Mouse (Mus musculus) lung, embryonic 14.5 days (tissue): ENCODE measurements around the gene Acad12. TPM values are rescaled to one million over a fixed set of nuclear protein-coding genes. Genes with fewer than 3 reads are reported as not detected.

Experiments
- ATAC-seq: fragments of 200-750 bp; cut with Nextera tagmentation; 2 replicates; pipeline ENCODE4 v1.8.0; 2017; ENCODE audit warnings: mild to moderate bottlenecking, moderate TSS enrichment, moderate library complexity; ENCODE audit not compliant: insufficient read depth
- DNase-seq: peaks from one replicate; pipeline ENCODE4 v3.0.0-alpha.2; 2015
- H3K27ac ChIP-seq: fragments of 300-500 bp; sonication (generic); 2 replicates; pipeline ENCODE4 v1.5.1; 2014; ENCODE audit warnings: low read depth, mild to moderate bottlenecking, moderate library complexity
- H3K27me3 ChIP-seq: fragments of 300-500 bp; sonication (generic); 2 replicates; pipeline ENCODE4 v1.6.1; 2014; ENCODE audit warnings: low read length, control low read depth; ENCODE audit not compliant: insufficient read depth
- H3K36me3 ChIP-seq: fragments of 300-500 bp; sonication (generic); 2 replicates; pipeline ENCODE4 v1.6.1; 2014; ENCODE audit warnings: control low read depth; ENCODE audit not compliant: insufficient read depth
- H3K4me1 ChIP-seq: fragments of 300-500 bp; sonication (generic); 2 replicates; pipeline ENCODE4 v1.6.1; 2014; ENCODE audit warnings: antibody characterized with exemption, control low read depth; ENCODE audit not compliant: insufficient read depth
- H3K4me2 ChIP-seq: fragments of 300-500 bp; sonication (generic); 2 replicates; pipeline ENCODE4 v1.6.1; 2014; ENCODE audit warnings: mild to moderate bottlenecking
- H3K4me3 ChIP-seq: fragments of 300-500 bp; sonication (generic); 2 replicates; pipeline ENCODE4 v1.5.1; 2014; ENCODE audit warnings: low read depth, low read length
- H3K9ac ChIP-seq: fragments of 300-500 bp; sonication (generic); 2 replicates; pipeline ENCODE4 v1.6.1; 2014
- H3K9me3 ChIP-seq: fragments of 300-500 bp; sonication (generic); 2 replicates; pipeline ENCODE4 v1.6.1; 2016; ENCODE audit warnings: low read depth, low read length, control low read depth
- CTCF ChIP-seq: IDR thresholded peaks from 2 replicates; pipeline ENCODE4 v1.5.1; 2016; ENCODE audit warnings: antibody characterized with exemption, low read depth
- WGBS: fragments of 180-500 bp; shearing (Covaris S2); extraction: QIAGEN DNeasy Blood & Tissue Kit; methylation state at CpG from one replicate; pipeline ENCODE4 v1.1.7; 2014; 5-methylcytosine and 5-hydroxymethylcytosine counted together
- polyA plus RNA-seq: library from polyadenylated mRNA; unstranded; fragments of >200 nt; fragmentation: Nextera tagmentation; extraction: Ambion mirVana; gene quantifications from 2 replicates; pipeline ENCODE4 v1.2.1, GENCODE M21; 2014

Gene Acad12
- polyA plus RNA-seq, 1 experiment from 2014 or later: 1.7 TPM

DNA sequence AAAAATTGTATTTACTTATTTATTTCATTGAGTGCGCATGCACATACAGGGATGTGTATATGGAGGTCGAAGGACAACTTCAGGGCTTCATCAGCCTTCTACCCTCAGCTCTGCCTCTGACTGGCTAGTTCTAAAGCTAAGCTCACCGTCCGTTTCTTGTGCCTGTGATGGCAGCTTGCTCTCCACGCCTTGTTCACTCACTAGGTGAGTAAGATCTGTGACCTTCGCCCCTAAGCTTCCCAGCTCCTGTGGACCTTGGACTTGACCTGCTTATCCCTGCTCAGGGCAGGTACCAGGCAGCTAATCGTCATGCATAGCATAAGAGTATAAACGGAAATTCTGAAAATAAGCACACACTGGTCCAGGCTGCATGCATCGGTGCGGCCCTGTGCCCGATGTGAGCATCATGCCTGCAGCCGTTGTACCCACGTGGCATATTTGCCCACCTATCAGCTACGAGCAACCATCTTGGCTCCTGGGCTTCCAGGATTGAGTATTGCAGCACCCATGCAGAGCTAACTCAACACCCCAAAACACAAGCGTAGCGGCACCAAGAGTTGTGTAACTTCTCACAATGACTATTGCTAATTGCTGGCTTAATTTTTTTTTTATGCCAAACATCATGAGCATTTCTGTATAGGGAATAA lies 52.6 kb downstream of the Acad12 start:
- H3K9me3 ChIP-seq: no peaks in the 10 kb centered on the region
- WGBS: 82% methylated on average over 16 of the region's 16 CpGs
- H3K4me1 ChIP-seq: no peaks in the 10 kb centered on the region
- peaks cover 15% of the 10 kb centered on the region; the same call in 1 of the 2 replicates for H3K36me3 ChIP-seq
- no peak for TF ChIP-seq CTCF
- no peaks in the 10 kb centered on the region for H3K27me3 ChIP-seq
- no peak overlapping the region for H3K4me2 ChIP-seq
- H3K27ac ChIP-seq: no peak overlapping the region
- no peak overlapping the region for H3K9ac ChIP-seq
- H3K4me3 ChIP-seq: no peak overlapping the region
- no peak for ATAC-seq
- DNase-seq: no peak

DNA sequence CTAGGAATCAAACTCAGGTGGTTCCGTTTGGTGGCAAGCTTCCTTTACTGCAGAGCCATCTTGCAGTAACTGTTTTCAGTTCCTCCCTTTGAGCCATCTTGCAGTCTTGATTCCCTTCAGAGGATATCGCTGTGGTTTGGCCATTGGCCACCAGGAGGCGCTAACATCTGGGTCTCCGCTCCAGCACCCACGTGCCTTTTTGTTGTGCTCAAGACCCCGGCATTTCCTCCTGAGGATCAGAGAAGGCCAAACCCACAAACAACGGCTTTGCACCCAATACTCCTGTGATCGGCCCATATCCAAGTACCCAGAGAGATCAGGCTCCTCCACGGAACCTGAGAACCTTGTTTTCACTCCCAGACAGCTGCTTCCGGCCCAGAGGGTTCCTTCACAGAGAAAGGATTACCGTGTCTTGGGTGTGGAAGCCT lies 54.3 kb downstream of the Acad12 start:
- TF ChIP-seq CTCF: peak; percentile 96
- ATAC-seq (peak; percentile 73), DNase-seq (peak; percentile 95)
- Histone ChIP-seq H3K9me3 (no peaks in the 10 kb centered on the region), H3K4me2 (peak overlapping the region; percentile 51), H3K27me3 (no peaks in the 10 kb centered on the region), H3K36me3 (peaks cover 12% of the 10 kb centered on the region; the same call in 1 of the 2 replicates), H3K27ac (no peak overlapping the region), H3K4me1 (no peaks in the 10 kb centered on the region), H3K4me3 (peak overlapping the region; percentile 14; the same call in 1 of the 2 replicates), H3K9ac (no peak overlapping the region)
- WGBS: 6% methylated on average over 11 of the region's 11 CpGs

DNA sequence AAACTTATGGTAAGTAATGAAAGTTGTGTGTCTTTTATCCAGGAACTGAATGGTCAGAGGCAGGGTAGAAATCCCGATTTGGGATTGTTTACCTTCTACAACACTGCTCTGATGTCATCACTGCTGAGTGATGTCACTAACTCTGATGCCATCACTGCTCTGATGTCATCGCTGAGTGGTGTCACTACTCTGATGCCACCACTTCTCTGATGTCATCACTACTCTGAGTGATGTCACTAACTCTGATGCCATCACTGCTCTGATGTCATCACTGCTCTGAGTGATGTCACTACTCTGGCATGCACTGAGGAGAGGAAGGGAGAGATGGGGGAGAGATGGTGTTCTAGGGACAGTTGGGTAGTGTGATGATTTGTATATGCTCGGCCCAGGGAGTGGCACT lies 56.3 kb downstream of the Acad12 start:
- ATAC-seq (no peak), DNase-seq (peak; percentile 10)
- Histone ChIP-seq H3K36me3 (no peaks in the 10 kb centered on the region), H3K4me3 (no peak overlapping the region), H3K9me3 (no peaks in the 10 kb centered on the region), H3K27ac (no peak overlapping the region), H3K4me2 (no peak overlapping the region), H3K4me1 (no peaks in the 10 kb centered on the region), H3K9ac (no peak overlapping the region), H3K27me3 (no peaks in the 10 kb centered on the region)
- no peak for TF ChIP-seq CTCF
- 82% methylated on average over 3 of the region's 3 CpGs for WGBS

DNA sequence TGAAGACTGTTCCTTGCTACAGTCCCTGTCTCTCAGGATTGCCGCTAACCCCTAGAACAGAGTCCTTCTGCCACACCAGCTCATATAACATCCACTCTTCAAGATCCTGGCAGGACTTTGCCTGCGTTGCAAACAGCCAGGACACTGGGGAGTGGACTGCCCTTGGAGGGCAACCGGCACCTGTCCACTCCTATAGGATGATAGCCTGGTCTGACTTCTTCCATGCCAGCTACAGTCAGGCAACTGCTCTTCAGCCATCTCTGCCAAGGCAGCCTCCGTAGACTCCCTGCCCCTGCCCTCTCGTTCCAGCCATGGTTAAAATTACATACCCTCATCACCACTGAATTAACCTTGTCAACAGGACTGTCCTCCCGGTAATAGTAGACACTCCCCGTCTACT lies 69.5 kb downstream of the Acad12 start:
- no peak for DNase-seq
- Histone ChIP-seq H3K4me3 (no peak overlapping the region), H3K9me3 (no peaks in the 10 kb centered on the region), H3K9ac (no peak overlapping the region), H3K27ac (no peak overlapping the region), H3K4me1 (peaks cover 8% of the 10 kb centered on the region; the same call in 1 of the 2 replicates), H3K4me2 (no peak overlapping the region), H3K27me3 (no peaks in the 10 kb centered on the region), H3K36me3 (no peaks in the 10 kb centered on the region)
- WGBS: 77% methylated on average over 7 of the region's 7 CpGs
- no peak for TF ChIP-seq CTCF
- no peak for ATAC-seq

DNA sequence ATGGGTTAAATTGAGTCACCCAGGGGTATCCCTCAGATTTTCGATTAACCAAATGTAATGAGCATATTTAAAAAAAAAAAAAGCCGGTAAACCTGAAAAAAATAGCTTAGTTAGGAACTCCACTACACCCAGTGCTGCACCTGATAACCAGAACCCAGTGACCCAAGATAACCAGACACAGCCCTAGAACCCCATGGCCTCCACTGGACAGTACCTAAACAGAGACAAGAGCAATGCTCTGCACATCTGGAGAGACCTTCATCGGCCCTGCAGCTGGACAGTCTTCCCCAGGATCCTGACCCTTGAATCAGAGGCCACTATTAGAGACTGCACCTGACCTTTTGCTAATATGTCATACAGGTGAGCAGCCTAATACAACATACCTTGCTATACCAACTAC lies 71.7 kb downstream of the Acad12 start:
- DNase-seq (no peak), ATAC-seq (no peak)
- 88% methylated on average over 3 of the region's 3 CpGs for WGBS
- Histone ChIP-seq H3K27me3 (no peaks in the 10 kb centered on the region), H3K27ac (no peak overlapping the region), H3K9ac (no peak overlapping the region), H3K36me3 (no peaks in the 10 kb centered on the region), H3K4me1 (peaks cover 8% of the 10 kb centered on the region; the same call in 1 of the 2 replicates), H3K4me2 (0 out of 2 replicates have a peak overlapping the region, but pooled peaks have one; percentile 82), H3K9me3 (no peaks in the 10 kb centered on the region), H3K4me3 (no peak overlapping the region)
- TF ChIP-seq CTCF: no peak

Other genes starting within 250 kb of the Acad12 start
- 60.8 and 61.0 TPM in 2 replicates for gene Trafd1, start 233.3 kb downstream of the Acad12 start, polyA plus RNA-seq
- gene Naa25, start 221.0 kb downstream of the Acad12 start, polyA plus RNA-seq: 42.8 and 43.5 TPM in 2 replicates
- 1.7 and 2.0 TPM in 2 replicates for gene Tmem116, start 167.0 kb downstream of the Acad12 start, polyA plus RNA-seq
- gene Erp29, start 166.4 kb downstream of the Acad12 start, polyA plus RNA-seq: 117 TPM in 2 replicates
- gene Adam1b, start 115.5 kb downstream of the Acad12 start, polyA plus RNA-seq: 0.11 TPM in 1 of 2 replicates, not detected in the other
- 1.6 and 1.7 TPM in 2 replicates for gene Adam1a, start 73.5 kb downstream of the Acad12 start, polyA plus RNA-seq
- not detected in 2 replicates for gene Gm42878, start 73.5 kb downstream of the Acad12 start, polyA plus RNA-seq
- gene Mapkapk5, start 73.0 kb downstream of the Acad12 start, polyA plus RNA-seq: 55.1 and 57.5 TPM in 2 replicates
- gene Aldh2, start 25.1 kb downstream of the Acad12 start, polyA plus RNA-seq: 123 and 125 TPM in 2 replicates
- gene Acad10, start 41.6 kb upstream of the Acad12 start, polyA plus RNA-seq: 1.5 and 3.0 TPM in 2 replicates
- 39.1 and 40.9 TPM in 2 replicates for gene Brap, start 41.6 kb upstream of the Acad12 start, polyA plus RNA-seq
- gene Atxn2, start 92.4 kb upstream of the Acad12 start, polyA plus RNA-seq: 79.2 and 83.9 TPM in 2 replicates
- gene Sh2b3, start 218.7 kb upstream of the Acad12 start, polyA plus RNA-seq: 24.2 and 26.4 TPM in 2 replicates
- 22.2 TPM in 2 replicates for gene Pheta1, start 230.0 kb upstream of the Acad12 start, polyA plus RNA-seq